Mouse (Mus musculus): ENCODE results near the gene Sptssa. TPM values are rescaled to one million over a fixed set of nuclear protein-coding genes. Genes with fewer than 3 reads are reported as not detected.
A peak's percentile ranks its signal among the peaks of the same experiment; 100 is the strongest.

Gene Sptssa
- polyA plus RNA-seq, 1 experiment from 2014 or later: 138 TPM

DNA sequence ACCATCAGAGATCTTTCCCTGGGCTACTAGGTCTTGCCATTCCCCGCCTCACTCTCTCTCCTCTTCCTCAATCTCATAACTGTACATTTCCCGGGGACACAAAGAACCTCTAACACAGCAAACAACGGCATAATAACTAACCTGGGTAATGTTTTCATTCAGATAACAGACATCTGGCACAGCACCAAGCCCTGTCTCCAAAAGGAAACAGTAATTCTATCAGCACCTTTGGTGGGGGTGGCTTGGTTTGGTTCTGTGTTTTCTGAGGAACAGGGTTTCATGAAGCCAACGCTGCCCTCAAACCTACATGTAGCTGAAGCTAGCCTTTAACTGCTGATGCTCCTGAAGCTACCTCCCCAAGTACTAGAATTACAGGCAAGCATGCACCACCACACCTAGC is 2.2 kb downstream of the Sptssa start:
- WGBS: 32% methylated on average over 4 of the region's 4 CpGs
- Histone ChIP-seq H3K36me3 (peaks cover 3% of the 10 kb centered on the region; the same call in 1 of the 2 replicates), H3K4me2 (peak overlapping the region; percentile 83), H3K4me1 (replicated peaks) (peaks cover 38% of the 10 kb centered on the region), H3K9me3 (replicated peaks) (no peaks in the 10 kb centered on the region), H3K4me3 (peak overlapping the region; percentile 24), H3K27me3 (no peaks in the 10 kb centered on the region), H3K9ac (0 out of 2 replicates have a peak overlapping the region, but pooled peaks have one; percentile 40), H3K27ac (peak overlapping the region; percentile 9; the same call in 1 of the 2 replicates)
- no peak for ATAC-seq (replicated peaks; ENCODE audit: insufficient number of reproducible peaks, insufficient read depth, low FRiP score, low read depth)

- Histone ChIP-seq H3K4me2 (peak overlapping the region; percentile 23), H3K27me3 (no peaks in the 10 kb centered on the region), H3K27ac (no peak overlapping the region), H3K4me3 (0 out of 2 replicates have a peak overlapping the region, but pooled peaks have one; percentile 1), H3K9ac (no peak overlapping the region), H3K4me1 (replicated peaks) (peaks cover 38% of the 10 kb centered on the region), H3K9me3 (replicated peaks) (no peaks in the 10 kb centered on the region), H3K36me3 (peaks cover 3% of the 10 kb centered on the region; the same call in 1 of the 2 replicates)
- ATAC-seq (replicated peaks; ENCODE audit: insufficient number of reproducible peaks, insufficient read depth, low FRiP score, low read depth): no peak
- WGBS: 59% methylated on average over 12 of the region's 12 CpGs
Observed at GRCm38 (mm10) chr12:54652346-54652745, 4.0 kb downstream of the Sptssa start.

DNA sequence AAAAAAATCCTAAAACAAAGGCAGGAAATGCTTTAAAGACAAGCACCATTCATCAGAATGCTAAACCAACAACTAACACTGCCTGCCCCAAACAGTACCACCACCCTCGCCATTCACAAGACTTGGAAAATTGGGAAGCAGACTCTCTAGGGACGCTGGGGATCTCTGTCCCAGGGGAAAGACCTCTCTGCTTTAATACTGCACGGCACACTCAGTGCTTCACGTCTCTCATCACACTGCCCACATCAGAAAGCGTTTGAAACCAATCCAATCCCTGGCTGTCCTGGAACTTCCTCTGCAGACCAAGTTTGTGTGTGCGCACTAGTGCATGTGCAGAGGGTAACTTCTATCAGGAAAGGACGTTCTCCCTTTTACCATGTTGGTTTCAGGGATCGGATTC is 4.6 kb downstream of the Sptssa start:
- no peaks in the 10 kb centered on the region for H3K27me3 ChIP-seq
- H3K9ac ChIP-seq: no peak overlapping the region
- no peak for ATAC-seq (replicated peaks; ENCODE audit: insufficient number of reproducible peaks, insufficient read depth, low FRiP score, low read depth)
- peak overlapping the region; percentile 42; the same call in 1 of the 2 replicates for H3K27ac ChIP-seq
- peaks cover 35% of the 10 kb centered on the region for H3K4me1 ChIP-seq (replicated peaks)
- 48% methylated on average over 8 of the region's 8 CpGs for WGBS
- H3K4me2 ChIP-seq: peak overlapping the region; percentile 23
- peaks cover 3% of the 10 kb centered on the region; the same call in 1 of the 2 replicates for H3K36me3 ChIP-seq
- H3K4me3 ChIP-seq: 0 out of 2 replicates have a peak overlapping the region, but pooled peaks have one; percentile 1
- no peaks in the 10 kb centered on the region for H3K9me3 ChIP-seq (replicated peaks)

DNA sequence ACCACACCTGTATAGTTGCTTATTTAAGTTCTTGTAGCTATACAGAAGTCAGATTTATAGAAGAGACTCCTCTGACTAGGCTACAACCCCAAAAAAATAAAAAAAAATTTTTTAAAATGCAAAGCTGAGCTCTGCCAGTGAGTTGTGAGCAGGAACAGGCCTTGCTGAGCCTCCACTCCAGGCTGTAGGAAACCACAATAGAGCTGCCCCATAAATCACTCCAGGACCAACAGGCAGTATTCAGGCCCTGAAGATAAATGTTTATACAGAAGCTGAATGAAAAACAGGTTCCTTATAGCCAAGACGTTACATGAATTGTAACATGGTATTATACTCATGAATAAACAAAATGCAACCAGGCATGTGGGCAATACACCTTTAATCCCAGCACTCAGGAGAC is 5.2 kb downstream of the Sptssa start:
- WGBS: 67% methylated on average over 1 of the region's 1 CpGs
- Histone ChIP-seq H3K4me1 (replicated peaks) (peaks cover 33% of the 10 kb centered on the region), H3K9me3 (replicated peaks) (no peaks in the 10 kb centered on the region), H3K27me3 (no peaks in the 10 kb centered on the region), H3K9ac (no peak overlapping the region), H3K4me3 (no peak overlapping the region), H3K4me2 (no peak overlapping the region), H3K36me3 (peaks cover 9% of the 10 kb centered on the region), H3K27ac (no peak overlapping the region)
- ATAC-seq (replicated peaks; ENCODE audit: insufficient number of reproducible peaks, insufficient read depth, low FRiP score, low read depth): no peak

- H3K36me3 ChIP-seq: peaks cover 9% of the 10 kb centered on the region
- no peak for ATAC-seq (replicated peaks; ENCODE audit: insufficient number of reproducible peaks, insufficient read depth, low FRiP score, low read depth)
Observed at GRCm38 (mm10) chr12:54644947-54645346, 11.4 kb downstream of the Sptssa start.

GRCm38 (mm10) chr12:54643320-54643892 is 13.0 kb downstream of the Sptssa start:
- no peaks in the 10 kb centered on the region for H3K9me3 ChIP-seq (replicated peaks)
- no peaks in the 10 kb centered on the region for H3K27me3 ChIP-seq
- H3K4me2 ChIP-seq: no peak overlapping the region
- WGBS: 43% methylated on average over 5 of the region's 5 CpGs
- H3K4me1 ChIP-seq (replicated peaks): no peaks in the 10 kb centered on the region
- H3K9ac ChIP-seq: no peak overlapping the region
- no peak overlapping the region for H3K27ac ChIP-seq
- H3K36me3 ChIP-seq: peaks cover 6% of the 10 kb centered on the region; the same call in 1 of the 2 replicates
- no peak overlapping the region for H3K4me3 ChIP-seq
- ATAC-seq (replicated peaks; ENCODE audit: insufficient number of reproducible peaks, insufficient read depth, low FRiP score, low read depth): no peak

More at GRCm38 (mm10) chr12:54644947-54645346, 11.4 kb downstream of the Sptssa start:
- Histone ChIP-seq H3K27me3 (no peaks in the 10 kb centered on the region), H3K9ac (no peak overlapping the region), H3K4me1 (replicated peaks) (no peaks in the 10 kb centered on the region), H3K9me3 (replicated peaks) (no peaks in the 10 kb centered on the region), H3K27ac (no peak overlapping the region), H3K4me2 (no peak overlapping the region), H3K4me3 (no peak overlapping the region)
- WGBS: 73% methylated on average over 2 of the region's 2 CpGs

GRCm38 (mm10) chr12:54641374-54641773 is 15.0 kb downstream of the Sptssa start:
- Histone ChIP-seq H3K27ac (no peak overlapping the region), H3K36me3 (peaks cover 2% of the 10 kb centered on the region; the same call in 1 of the 2 replicates), H3K9me3 (replicated peaks) (no peaks in the 10 kb centered on the region), H3K4me2 (no peak overlapping the region), H3K9ac (no peak overlapping the region), H3K27me3 (no peaks in the 10 kb centered on the region), H3K4me1 (replicated peaks) (no peaks in the 10 kb centered on the region), H3K4me3 (no peak overlapping the region)
- 97% methylated on average over 4 of the region's 4 CpGs for WGBS
- ATAC-seq (replicated peaks; ENCODE audit: insufficient number of reproducible peaks, insufficient read depth, low FRiP score, low read depth): no peak

GRCm38 (mm10) chr12:54640259-54640658 is 16.1 kb downstream of the Sptssa start:
- Histone ChIP-seq H3K27me3 (no peaks in the 10 kb centered on the region), H3K36me3 (no peaks in the 10 kb centered on the region), H3K4me3 (no peak overlapping the region), H3K9me3 (replicated peaks) (no peaks in the 10 kb centered on the region), H3K9ac (no peak overlapping the region), H3K4me1 (replicated peaks) (no peaks in the 10 kb centered on the region), H3K27ac (no peak overlapping the region), H3K4me2 (no peak overlapping the region)
- WGBS: 68% methylated on average over 6 of the region's 6 CpGs
- ATAC-seq (replicated peaks; ENCODE audit: insufficient number of reproducible peaks, insufficient read depth, low FRiP score, low read depth): no peak

DNA sequence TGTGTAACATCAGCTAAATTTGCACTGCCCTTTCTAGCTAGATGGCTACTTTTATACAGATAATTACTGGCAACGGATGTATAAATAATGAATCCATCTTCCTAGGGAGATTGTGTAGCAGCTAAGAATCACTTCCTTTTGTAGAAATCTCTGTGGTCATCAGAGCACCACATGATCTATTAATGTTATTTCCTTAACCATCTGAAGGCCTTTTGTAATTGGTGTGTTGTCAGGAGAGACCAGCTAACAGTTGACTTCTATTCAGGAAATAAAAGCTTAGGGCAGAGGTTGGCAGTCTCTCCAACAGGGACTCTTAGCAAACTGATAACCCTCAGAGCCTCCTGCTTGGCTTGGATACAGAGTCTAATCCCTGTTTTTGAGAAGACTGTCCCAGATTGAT is 19.3 kb downstream of the Sptssa start:
- WGBS: 73% methylated on average over 1 of the region's 1 CpGs
- ATAC-seq (replicated peaks; ENCODE audit: insufficient number of reproducible peaks, insufficient read depth, low FRiP score, low read depth): no peak

DNA sequence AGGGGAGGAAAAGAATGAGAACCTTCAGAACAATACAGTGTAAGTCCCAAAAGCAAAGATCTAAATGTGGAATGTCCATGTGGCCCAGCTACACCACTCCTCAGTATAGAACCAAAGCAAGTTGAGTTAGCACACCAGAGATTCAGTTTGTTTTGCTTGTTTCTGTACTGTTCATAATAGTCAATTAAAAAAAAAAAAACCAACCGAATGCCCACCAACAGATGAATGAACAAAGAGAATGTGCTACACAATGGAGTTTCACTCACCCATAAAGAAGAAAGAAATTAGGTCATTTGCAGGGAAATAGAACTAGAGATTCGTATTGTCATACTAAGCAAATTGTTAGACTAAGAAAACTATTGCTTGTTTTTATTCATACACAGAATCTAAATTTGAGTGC is 24.2 kb downstream of the Sptssa start:
- Histone ChIP-seq H3K4me2 (no peak overlapping the region), H3K9me3 (replicated peaks) (no peaks in the 10 kb centered on the region), H3K4me1 (replicated peaks) (no peaks in the 10 kb centered on the region), H3K4me3 (no peak overlapping the region), H3K27ac (no peak overlapping the region), H3K36me3 (no peaks in the 10 kb centered on the region), H3K27me3 (no peaks in the 10 kb centered on the region), H3K9ac (no peak overlapping the region)
- ATAC-seq (replicated peaks; ENCODE audit: insufficient number of reproducible peaks, insufficient read depth, low FRiP score, low read depth): no peak
- 77% methylated on average over 2 of the region's 2 CpGs for WGBS

More for the DNA sequence above, 19.3 kb downstream of the Sptssa start:
- Histone ChIP-seq H3K4me3 (no peak overlapping the region), H3K9ac (no peak overlapping the region), H3K9me3 (replicated peaks) (no peaks in the 10 kb centered on the region), H3K27me3 (no peaks in the 10 kb centered on the region), H3K4me2 (no peak overlapping the region), H3K36me3 (no peaks in the 10 kb centered on the region), H3K4me1 (replicated peaks) (no peaks in the 10 kb centered on the region), H3K27ac (no peak overlapping the region)

GRCm38 (mm10) chr12:54621942-54622341 is 34.4 kb downstream of the Sptssa start:
- WGBS: 83% methylated on average over 2 of the region's 2 CpGs
- ATAC-seq (replicated peaks; ENCODE audit: insufficient number of reproducible peaks, insufficient read depth, low FRiP score, low read depth): no peak

More at GRCm38 (mm10) chr12:54621942-54622341, 34.4 kb downstream of the Sptssa start:
- no peak overlapping the region for H3K27ac ChIP-seq
- no peaks in the 10 kb centered on the region for H3K27me3 ChIP-seq
- no peak overlapping the region for H3K9ac ChIP-seq
- H3K4me3 ChIP-seq: no peak overlapping the region
- no peaks in the 10 kb centered on the region for H3K36me3 ChIP-seq
- no peak overlapping the region for H3K4me2 ChIP-seq
- H3K4me1 ChIP-seq (replicated peaks): no peaks in the 10 kb centered on the region
- no peaks in the 10 kb centered on the region for H3K9me3 ChIP-seq (replicated peaks)

Data from heart, embryonic 15.5 days (tissue).